Mouse (Mus musculus) CH12.LX (cell line): ENCODE measurements around the gene Lmntd2.

Experiments
- CTCF ChIP-seq, 2 experiments: IDR thresholded peaks in 1 of 2; conservative IDR thresholded peaks in 1 of 2; 2 replicates each; pipeline ENCODE4 v1.5.1; 2011 to 2012; ENCODE audit warnings: low read depth in 2 of 2, low read length in 2 of 2, improper control_type of control experiment in 1 of 2, inconsistent platforms in 1 of 2, mild to moderate bottlenecking in 1 of 2, moderate library complexity in 1 of 2
- ZMIZ1 ChIP-seq: IDR thresholded peaks from 2 replicates; pipeline ENCODE4 v1.6.1; 2012; ENCODE audit warnings: low read depth, mild to moderate bottlenecking, inconsistent platforms, low read length, improper control_type of control experiment

DNA sequence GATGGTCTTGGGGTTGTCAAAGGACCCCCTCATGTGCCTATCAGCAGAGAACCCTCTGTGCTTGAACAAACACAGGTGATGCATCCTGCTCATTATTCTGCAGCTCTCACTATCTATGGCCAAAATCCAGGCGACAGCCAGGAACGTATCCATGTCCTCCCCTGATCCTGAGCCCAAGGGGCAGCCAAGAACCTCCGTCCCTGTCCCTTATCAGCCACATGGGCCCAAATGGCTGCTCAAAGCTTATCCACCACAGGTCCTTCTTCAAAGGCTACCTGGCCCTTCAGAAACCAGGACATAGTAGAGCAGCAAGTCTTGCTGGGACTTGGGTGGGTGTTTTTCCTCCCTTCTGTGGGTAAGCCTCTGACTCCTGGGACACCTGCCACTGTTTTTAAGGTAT lies 25.7 kb downstream of the Lmntd2 start:
- TF ChIP-seq ZMIZ1 (no peak), CTCF (conservative IDR thresholded peaks at IDR 0.05 in 1 of 2, IDR thresholded peaks at IDR 0.05 in 1 of 2; ENCODE audit: low read depth in 2 of 2, low read length in 2 of 2) (no peak)
